Mouse (Mus musculus) lung, postnatal 0 days (tissue): ENCODE data around the gene Hoxb5.

Source experiments
- CTCF ChIP-seq: IDR thresholded peaks from 2 replicates; pipeline ENCODE4 v1.5.1; 2016; ENCODE audit warnings: antibody characterized with exemption, mild to moderate bottlenecking
- EP300 ChIP-seq: IDR thresholded peaks from 2 replicates; pipeline ENCODE4 v1.6.1; 2016; ENCODE audit warnings: antibody characterized with exemption, mild to moderate bottlenecking, control low read depth

GRCm38 (mm10) chr11:96343206-96343745 lies 40.1 kb downstream of the Hoxb5 start:
- TF ChIP-seq EP300, result no peak
- no peak for TF ChIP-seq CTCF
